Mouse (Mus musculus) kidney, embryonic 14.5 days (tissue): ENCODE data around the gene Itprid1. TPM values are rescaled to one million over a fixed set of nuclear protein-coding genes. Genes with fewer than 3 reads are reported as not detected.

Source experiments
- ATAC-seq: fragments of 200-750 bp; cut with Nextera tagmentation; 2 replicates; pipeline ENCODE4 v1.8.0; 2017; ENCODE audit warnings: moderate number of reproducible peaks, mild to moderate bottlenecking, moderate TSS enrichment, moderate library complexity; ENCODE audit not compliant: low FRiP score, low TSS enrichment
- H3K27ac ChIP-seq: fragments of 300-500 bp; sonication (generic); 2 replicates; pipeline ENCODE4 v1.5.1; 2014; ENCODE audit warnings: low read depth, mild to moderate bottlenecking, low read length, moderate library complexity, mixed read lengths
- H3K27me3 ChIP-seq: fragments of 300-500 bp; sonication (generic); 2 replicates; pipeline ENCODE4 v1.6.1; 2014; ENCODE audit warnings: mild to moderate bottlenecking, low read length; ENCODE audit not compliant: control insufficient read depth, insufficient read depth
- H3K36me3 ChIP-seq: fragments of 300-500 bp; sonication (generic); 2 replicates; pipeline ENCODE4 v1.6.1; 2014; ENCODE audit warnings: low read length, mixed read lengths; ENCODE audit not compliant: control insufficient read depth, insufficient read depth
- H3K4me1 ChIP-seq: fragments of 300-500 bp; sonication (generic); 2 replicates; pipeline ENCODE4 v1.6.1; 2014; ENCODE audit warnings: low read length, mixed read lengths; ENCODE audit not compliant: control insufficient read depth, insufficient read depth
- H3K4me2 ChIP-seq: fragments of 300-500 bp; sonication (generic); replicated peaks from 2 replicates; pipeline ENCODE4 v1.6.1; 2014; ENCODE audit warnings: low read depth, mild to moderate bottlenecking, low read length
- H3K4me3 ChIP-seq: fragments of 300-500 bp; sonication (generic); 2 replicates; pipeline ENCODE4 v1.5.1; 2014; ENCODE audit warnings: mild to moderate bottlenecking, low read length
- H3K9ac ChIP-seq: fragments of 300-500 bp; sonication (generic); 2 replicates; pipeline ENCODE4 v1.6.1; 2014; ENCODE audit warnings: low read depth, mild to moderate bottlenecking, low read length, moderate library complexity
- H3K9me3 ChIP-seq: fragments of 300-500 bp; sonication (generic); 2 replicates; pipeline ENCODE4 v1.6.1; 2016; ENCODE audit warnings: low read length; ENCODE audit not compliant: control insufficient read depth
- WGBS: fragments of 180-500 bp; shearing (Covaris S2); extraction: QIAGEN DNeasy Blood & Tissue Kit; methylation state at CpG from one replicate; pipeline ENCODE4 v1.1.7; 2014; 5-methylcytosine and 5-hydroxymethylcytosine counted together
- polyA plus RNA-seq: library from polyadenylated mRNA; unstranded; fragments of >200 nt; fragmentation: Nextera tagmentation; extraction: Ambion mirVana; gene quantifications from 2 replicates; pipeline ENCODE4 v1.2.1, GENCODE M21; 2014

The Itprid1 gene
- polyA plus RNA-seq, 1 experiment from 2014 or later = not detected

- no peak for ATAC-seq
- Histone ChIP-seq H3K4me3 (no peak overlapping the region), H3K9me3 (no peaks in the 10 kb centered on the region), H3K4me1 (no peaks in the 10 kb centered on the region), H3K27me3 (no peaks in the 10 kb centered on the region), H3K36me3 (no peaks in the 10 kb centered on the region), H3K27ac (no peak overlapping the region), H3K4me2 (no peak overlapping the region), H3K9ac (no peak overlapping the region)
- 81% methylated on average over 4 of the region's 4 CpGs for WGBS
These were observed 84.4 kb downstream of the Itprid1 start for GRCm38 (mm10) chr6:55920866-55921630.

DNA sequence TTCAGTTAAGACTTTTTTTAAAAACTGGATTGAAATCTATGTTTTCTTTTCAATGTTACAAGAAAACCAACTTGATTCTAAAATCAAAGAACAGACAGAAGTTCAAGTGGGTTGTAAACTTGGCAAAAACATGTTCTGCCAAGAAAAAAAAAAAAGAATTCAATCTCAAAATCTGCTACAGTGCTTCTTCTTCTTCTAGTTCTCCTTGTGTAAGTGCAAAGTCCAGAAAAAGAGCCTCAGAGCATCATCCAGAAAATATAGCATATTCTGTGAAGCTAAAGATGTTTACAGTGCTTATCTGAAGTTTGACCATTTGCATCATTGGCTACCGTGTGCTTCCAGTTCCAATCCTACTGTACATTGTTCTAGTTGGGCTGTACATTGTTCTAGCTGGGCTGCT, 108.0 kb downstream of the Itprid1 start:
- no peaks in the 10 kb centered on the region for H3K27me3 ChIP-seq
- H3K4me3 ChIP-seq = no peak overlapping the region
- H3K27ac ChIP-seq = no peak overlapping the region
- 84% methylated on average over 1 of the region's 1 CpGs for WGBS
- H3K4me2 ChIP-seq = no peak overlapping the region
- no peak for ATAC-seq
- H3K36me3 ChIP-seq = no peaks in the 10 kb centered on the region
- H3K9me3 ChIP-seq = no peaks in the 10 kb centered on the region
- H3K9ac ChIP-seq = no peak overlapping the region
- H3K4me1 ChIP-seq = no peaks in the 10 kb centered on the region

DNA sequence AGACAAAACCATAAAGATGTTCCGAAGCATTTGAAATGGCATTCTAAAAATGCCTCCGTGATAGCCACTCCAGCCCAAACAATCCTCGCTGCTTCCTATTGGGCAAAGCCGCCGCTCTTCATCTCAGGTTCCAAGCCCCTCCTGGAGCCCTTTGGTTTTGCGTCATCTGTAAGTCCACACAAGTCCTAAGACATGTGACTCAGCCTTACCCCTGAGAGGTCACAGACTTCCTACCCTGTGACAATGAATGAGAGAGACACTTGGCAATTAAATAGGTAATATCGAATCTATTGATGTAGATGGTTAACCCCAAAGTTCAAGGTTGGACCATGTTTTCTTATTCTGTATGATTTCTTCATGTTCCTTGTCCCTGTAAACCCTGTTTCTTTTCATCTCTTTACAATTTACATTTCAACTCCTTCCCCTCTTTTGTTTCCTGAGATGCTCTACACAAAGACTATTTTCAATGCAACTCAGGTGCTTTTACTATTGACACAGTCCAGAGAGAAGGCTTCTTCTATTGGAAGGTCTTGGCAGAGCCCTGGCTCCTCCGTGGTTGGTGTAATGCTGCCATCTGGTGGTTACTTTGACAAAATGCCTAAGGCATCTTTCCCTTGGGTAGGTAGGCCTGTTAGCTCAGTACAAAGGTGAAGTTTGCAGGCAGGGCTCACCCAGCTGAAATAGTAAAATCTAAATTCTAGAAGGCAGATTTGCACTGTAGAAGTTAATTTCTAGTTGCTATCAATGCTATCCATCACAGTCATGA, 113.8 kb downstream of the Itprid1 start:
- Histone ChIP-seq H3K27ac (no peak overlapping the region), H3K9me3 (no peaks in the 10 kb centered on the region), H3K4me2 (no peak overlapping the region), H3K36me3 (no peaks in the 10 kb centered on the region), H3K27me3 (no peaks in the 10 kb centered on the region), H3K4me3 (no peak overlapping the region), H3K4me1 (no peaks in the 10 kb centered on the region), H3K9ac (no peak overlapping the region)
- 77% methylated on average over 8 of the region's 8 CpGs for WGBS
- no peak for ATAC-seq

DNA sequence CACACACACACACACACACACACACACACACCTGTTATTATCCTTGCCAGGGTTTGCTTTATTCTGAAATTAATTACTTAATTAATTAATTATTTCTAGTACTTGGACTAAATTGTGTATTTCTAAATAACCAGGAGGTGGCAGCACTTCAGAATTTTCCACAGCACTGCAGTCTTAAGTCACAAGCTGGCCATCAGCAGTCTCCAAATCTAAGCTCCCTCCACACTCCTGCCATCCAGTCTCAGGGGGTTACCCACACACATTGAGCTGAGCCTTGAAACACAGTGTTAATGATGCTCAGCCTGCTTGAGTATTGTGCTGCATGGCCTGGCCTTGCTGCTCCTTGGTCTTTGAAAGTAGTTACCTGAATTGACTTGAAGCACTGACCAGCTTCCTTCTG, 136.3 kb downstream of the Itprid1 start:
- ATAC-seq = peak; percentile 66; the same call in 1 of the 2 replicates
- Histone ChIP-seq H3K27ac (no peak overlapping the region), H3K4me1 (no peaks in the 10 kb centered on the region)

GRCm38 (mm10) chr6:55979766-55980165, 143.1 kb downstream of the Itprid1 start:
- Histone ChIP-seq H3K4me1 (no peaks in the 10 kb centered on the region), H3K9me3 (no peaks in the 10 kb centered on the region), H3K4me3 (no peak overlapping the region), H3K36me3 (no peaks in the 10 kb centered on the region), H3K27me3 (no peaks in the 10 kb centered on the region), H3K27ac (no peak overlapping the region), H3K9ac (no peak overlapping the region), H3K4me2 (no peak overlapping the region)
- no peak for ATAC-seq
- 82% methylated on average over 2 of the region's 2 CpGs for WGBS

More for the DNA sequence above, 136.3 kb downstream of the Itprid1 start:
- H3K36me3 ChIP-seq = no peaks in the 10 kb centered on the region
- no peaks in the 10 kb centered on the region for H3K27me3 ChIP-seq
- H3K9ac ChIP-seq = no peak overlapping the region
- H3K9me3 ChIP-seq = no peaks in the 10 kb centered on the region
- no peak overlapping the region for H3K4me3 ChIP-seq
- H3K4me2 ChIP-seq = no peak overlapping the region

GRCm38 (mm10) chr6:56008711-56009110, 172.0 kb downstream of the Itprid1 start:
- no peak overlapping the region for H3K4me3 ChIP-seq
- H3K4me2 ChIP-seq = no peak overlapping the region
- no peaks in the 10 kb centered on the region for H3K9me3 ChIP-seq
- H3K27ac ChIP-seq = no peak overlapping the region
- H3K27me3 ChIP-seq = no peaks in the 10 kb centered on the region
- no peaks in the 10 kb centered on the region for H3K36me3 ChIP-seq
- H3K4me1 ChIP-seq = no peaks in the 10 kb centered on the region
- ATAC-seq = no peak
- no peak overlapping the region for H3K9ac ChIP-seq
- 82% methylated on average over 4 of the region's 4 CpGs for WGBS

DNA sequence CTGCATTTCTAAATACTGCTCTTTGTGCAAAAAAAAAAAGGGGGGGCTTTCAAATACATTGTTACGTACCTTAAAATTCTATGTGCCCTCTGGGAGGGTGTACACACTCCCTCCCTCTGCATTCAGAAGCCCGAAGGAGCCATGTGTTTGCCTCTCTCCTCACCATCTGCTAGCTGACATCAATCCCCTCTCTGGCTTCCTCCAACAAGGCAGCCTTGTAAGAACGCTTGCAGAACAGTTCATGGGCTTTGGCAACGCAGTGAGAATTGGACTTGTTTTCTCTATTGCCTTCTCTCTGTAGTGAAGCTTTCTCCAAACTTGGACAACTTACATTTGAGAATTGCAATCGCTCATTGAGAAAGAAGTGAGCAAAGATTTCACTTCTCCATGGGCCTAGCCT, 175.7 kb downstream of the Itprid1 start:
- 59% methylated on average over 5 of the region's 5 CpGs for WGBS
- Histone ChIP-seq H3K9ac (no peak overlapping the region), H3K27me3 (no peaks in the 10 kb centered on the region), H3K4me3 (no peak overlapping the region), H3K36me3 (no peaks in the 10 kb centered on the region), H3K27ac (no peak overlapping the region), H3K4me1 (no peaks in the 10 kb centered on the region), H3K4me2 (no peak overlapping the region), H3K9me3 (no peaks in the 10 kb centered on the region)
- no peak for ATAC-seq

DNA sequence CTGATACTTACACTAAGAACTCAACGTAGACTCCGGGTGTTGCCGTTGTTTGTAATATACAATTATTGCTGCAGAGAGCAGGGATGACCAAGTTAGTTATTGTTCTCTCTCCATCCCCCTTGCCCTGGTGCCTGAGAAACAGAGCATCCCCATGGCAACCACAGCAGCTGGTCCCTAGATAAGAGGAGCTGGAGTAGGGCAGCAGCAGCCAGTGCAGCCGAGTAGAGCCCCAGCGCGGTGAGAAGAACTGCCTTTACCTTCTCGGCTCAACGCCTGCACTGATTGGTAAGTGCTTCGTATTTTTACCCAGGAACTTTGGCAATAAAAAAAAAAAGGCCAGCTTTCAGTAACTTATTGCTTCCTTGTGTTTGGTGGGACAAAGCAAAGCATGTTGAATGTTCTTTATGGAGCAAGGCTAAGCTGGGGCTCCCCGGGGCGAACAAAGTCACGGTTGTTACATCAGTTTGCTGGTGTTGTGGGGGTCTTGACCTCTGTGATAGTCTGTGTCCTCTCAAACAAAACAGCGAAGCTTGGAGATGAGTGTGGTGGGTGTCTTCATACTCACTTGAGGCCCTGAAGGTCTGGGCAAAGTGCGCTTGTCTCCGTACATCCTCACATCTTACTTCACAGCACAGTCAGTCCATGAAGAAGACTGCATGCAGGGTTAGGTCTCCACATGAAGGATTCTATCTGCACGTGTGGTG, 180.7 kb downstream of the Itprid1 start, which contains the start of gene Ppp1r17:
TSS of gene Ppp1r17 (plus strand) at position 207 of the 704 bp plus-strand sequence.
- Histone ChIP-seq H3K36me3 (no peaks in the 10 kb centered on the region), H3K9me3 (no peaks in the 10 kb centered on the region), H3K27me3 (no peaks in the 10 kb centered on the region), H3K4me2 (no peak within 1 kb of the TSS), H3K9ac (no peak within 1 kb of the TSS), H3K4me3 (no peak within 1 kb of the TSS), H3K27ac (no peak within 1 kb of the TSS), H3K4me1 (no peaks in the 10 kb centered on the region)
- ATAC-seq = no peak
- WGBS = 73% methylated on average over 16 of the region's 16 CpGs

DNA sequence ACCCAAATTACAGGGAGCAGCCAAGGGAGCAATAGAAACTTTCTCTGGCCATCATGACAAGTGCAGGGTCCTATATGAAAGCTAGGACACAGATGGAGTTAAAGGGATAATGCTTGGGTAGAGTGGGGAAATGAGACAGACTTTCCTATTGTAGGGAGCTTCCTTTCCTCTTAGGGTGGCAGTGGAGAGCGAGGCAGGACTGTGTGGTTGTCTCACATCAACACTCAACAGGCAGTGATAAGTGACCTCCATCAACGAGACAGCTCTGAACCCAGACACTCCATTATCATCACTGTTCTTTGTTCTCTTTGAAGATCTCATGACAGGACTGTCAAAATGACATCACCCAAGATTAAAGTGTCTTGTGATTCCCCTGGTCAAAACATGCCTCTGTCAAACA, 182.9 kb downstream of the Itprid1 start:
- WGBS = 74% methylated on average over 2 of the region's 2 CpGs
- H3K4me2 ChIP-seq = no peak overlapping the region
- no peak for ATAC-seq

More for the DNA sequence above, 182.9 kb downstream of the Itprid1 start:
- Histone ChIP-seq H3K9me3 (no peaks in the 10 kb centered on the region), H3K27me3 (no peaks in the 10 kb centered on the region), H3K9ac (no peak overlapping the region), H3K36me3 (no peaks in the 10 kb centered on the region), H3K27ac (no peak overlapping the region), H3K4me1 (no peaks in the 10 kb centered on the region), H3K4me3 (no peak overlapping the region)
